Mouse (Mus musculus) ES-E14 (cell line): ENCODE results near the gene Disp3. TPM values are rescaled to one million over a fixed set of nuclear protein-coding genes. Genes with fewer than 3 reads are reported as not detected.

ENCODE experiments used
- DNase-seq: peaks from one replicate; pipeline ENCODE4 v3.0.0-alpha.2; 2013; ENCODE audit warnings: low read depth, low spot score
- H3K27ac ChIP-seq: 2 replicates; pipeline ENCODE4 v1.5.1; 2012; ENCODE audit warnings: low read depth, mild to moderate bottlenecking, low read length, moderate library complexity, mixed read lengths; ENCODE audit not compliant: poor library complexity, insufficient read depth, severe bottlenecking
- H3K36me3 ChIP-seq: 2 replicates; pipeline ENCODE4 v1.6.1; 2012; ENCODE audit warnings: mild to moderate bottlenecking, low read length, moderate library complexity, mixed read lengths; ENCODE audit not compliant: control insufficient read depth, poor library complexity, insufficient read depth, severe bottlenecking
- H3K4me1 ChIP-seq, 2 experiments: fragments of 150-350 bp in 1 of 2; sonication (generic) in 1 of 2; 2 replicates each; pipeline ENCODE4 v1.6.1; 2012; ENCODE audit warnings: low read length in 2 of 2, mild to moderate bottlenecking in 1 of 2, mixed read lengths in 1 of 2; ENCODE audit not compliant: control insufficient read depth in 2 of 2, insufficient read depth in 2 of 2, poor library complexity in 1 of 2
- H3K4me3 ChIP-seq, 2 experiments: fragments of 150-350 bp in 1 of 2; sonication (generic) in 1 of 2; 2 replicates each; pipeline ENCODE4 v1.5.1; 2012; ENCODE audit warnings: low read length in 2 of 2, low read depth in 1 of 2, mild to moderate bottlenecking in 1 of 2, mixed read lengths in 1 of 2; ENCODE audit not compliant: insufficient read depth in 1 of 2, poor library complexity in 1 of 2, severe bottlenecking in 1 of 2
- H3K9ac ChIP-seq: 2 replicates; pipeline ENCODE4 v1.6.1; 2012; ENCODE audit warnings: low read depth, mild to moderate bottlenecking, low read length, mixed read lengths; ENCODE audit not compliant: poor library complexity, insufficient read depth, severe bottlenecking
- H3K9me3 ChIP-seq: fragments of 150-350 bp; sonication (generic); 2 replicates; pipeline ENCODE4 v1.6.1; 2012; ENCODE audit warnings: low read depth, mild to moderate bottlenecking, low read length; ENCODE audit not compliant: control insufficient read depth, insufficient read depth
- CHD2 ChIP-seq: IDR thresholded peaks from 2 replicates; pipeline ENCODE4 v1.6.1; 2014; ENCODE audit warnings: mild to moderate bottlenecking, low read depth, low read length, inconsistent platforms
- HCFC1 ChIP-seq: IDR thresholded peaks from 2 replicates; pipeline ENCODE4 v1.6.1; 2012; ENCODE audit warnings: low read length, inconsistent platforms, borderline replicate concordance; ENCODE audit not compliant: insufficient read depth
- MAFK ChIP-seq: IDR thresholded peaks from 2 replicates; pipeline ENCODE4 v1.6.1; 2014; ENCODE audit warnings: mild to moderate bottlenecking, low read depth, low read length, inconsistent platforms; ENCODE audit not compliant: insufficient read depth
- ZC3H11A ChIP-seq: IDR thresholded peaks from 2 replicates; pipeline ENCODE4 v1.6.1; 2012; ENCODE audit warnings: low read depth, mild to moderate bottlenecking, inconsistent platforms, low read length, borderline replicate concordance
- ZNF384 ChIP-seq: IDR thresholded peaks from 2 replicates; pipeline ENCODE4 v1.6.1; 2012; ENCODE audit warnings: low read depth, low read length, inconsistent platforms
- in situ Hi-C, 2 experiments: fragments of 600-800 bp; cut with MboI; formaldehyde crosslinking; loops; one replicate each; pipeline ENCODE4 v1.15.1; 2025; ENCODE audit warnings: low sequenced_read_pairs in 2 of 2, inconsistent platforms in 1 of 2; ENCODE audit not compliant: unreplicated experiment in 2 of 2
- total RNA-seq: library from RNA; depleted of rRNA; stranded (reverse); fragments of 300-350 nt; gene quantifications from 2 replicates; pipeline ENCODE4 v1.2.3, GENCODE M21; 2012

Disp3 gene
- total RNA-seq, 1 experiment = 1.6 TPM

GRCm38 (mm10) chr4:148204061-148204872 lies 83.5 kb downstream of the Disp3 start:
- Histone ChIP-seq H3K9ac (no peak overlapping the region), H3K36me3 (no peaks in the 10 kb centered on the region), H3K4me3 (no peak overlapping the region), H3K4me1 (no peaks in the 10 kb centered on the region), H3K9me3 (no peaks in the 10 kb centered on the region), H3K27ac (no peak overlapping the region)
- DNase-seq = no peak
- TF ChIP-seq ZNF384 (no peak), MAFK (no peak), CHD2 (no peak), ZC3H11A (no peak), HCFC1 (no peak)
- in situ Hi-C loops = no loop called here

- H3K27ac ChIP-seq = no peak overlapping the region
- H3K4me1 ChIP-seq = no peaks in the 10 kb centered on the region
- TF ChIP-seq ZC3H11A = no peak
- H3K36me3 ChIP-seq = no peaks in the 10 kb centered on the region
- in situ Hi-C loops = no loop called here
- no peak overlapping the region for H3K9ac ChIP-seq
- H3K4me3 ChIP-seq = no peak overlapping the region
- no peak for DNase-seq
- no peaks in the 10 kb centered on the region for H3K9me3 ChIP-seq
Measured at GRCm38 (mm10) chr4:148203557-148203956, 84.2 kb downstream of the Disp3 start.

DNA sequence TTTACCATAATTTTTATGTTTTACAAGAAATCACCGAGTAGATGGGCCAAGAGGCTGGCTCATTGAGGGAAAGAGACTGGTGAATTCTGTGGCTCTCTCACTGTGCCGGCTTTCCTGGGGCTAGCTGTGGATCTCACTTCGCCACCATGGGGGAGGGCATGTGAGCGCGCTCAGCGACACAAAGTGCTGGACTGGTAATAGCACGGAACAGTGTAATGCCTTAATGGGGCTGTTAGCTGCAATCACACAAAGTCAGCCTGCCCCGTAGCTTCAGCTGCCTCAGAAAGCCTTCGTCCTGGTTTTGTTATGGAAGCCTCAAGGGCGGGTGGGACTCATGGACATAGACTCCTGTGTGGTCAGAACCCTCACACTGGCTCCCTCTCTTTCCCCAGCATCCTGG lies 89.0 kb downstream of the Disp3 start:
- no peak overlapping the region for H3K9ac ChIP-seq
- in situ Hi-C loops = no loop called here
- no peak overlapping the region for H3K27ac ChIP-seq
- H3K9me3 ChIP-seq = no peaks in the 10 kb centered on the region
- TF ChIP-seq ZNF384 (no peak), ZC3H11A (no peak), CHD2 (no peak), MAFK (no peak), HCFC1 (no peak)
- no peak overlapping the region for H3K4me3 ChIP-seq
- H3K36me3 ChIP-seq = no peaks in the 10 kb centered on the region
- no peak for DNase-seq
- H3K4me1 ChIP-seq = peaks cover 0 to 2% of the 10 kb centered on the region in 2 experiments; a peak in 1 of 4 replicates

DNA sequence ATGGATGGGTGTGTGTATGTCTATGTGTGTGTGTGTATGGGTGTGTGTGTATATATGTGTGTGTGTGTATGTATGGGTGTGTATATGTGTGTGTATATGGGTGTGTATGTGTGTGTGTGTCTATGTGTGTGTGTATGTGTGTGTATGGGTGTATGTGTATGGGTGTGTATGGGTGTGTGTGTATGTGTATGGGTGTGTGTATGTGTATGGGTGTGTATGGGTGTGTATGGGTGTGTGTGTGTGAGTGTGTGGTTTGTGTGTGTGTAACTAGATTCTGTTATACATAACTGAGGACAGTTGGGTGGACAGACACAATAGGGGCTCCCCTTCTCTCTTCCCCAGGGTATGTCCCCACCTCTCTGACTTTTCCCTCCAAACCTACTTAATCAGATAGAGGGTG lies 93.4 kb downstream of the Disp3 start:
- TF ChIP-seq ZC3H11A (no peak), HCFC1 (no peak), ZNF384 (no peak), MAFK (no peak)
- peaks cover 0 to 12% of the 10 kb centered on the region in 2 experiments; a peak in 1 of 4 replicates for H3K4me1 ChIP-seq
- H3K4me3 ChIP-seq = no peak overlapping the region
- no peak for DNase-seq
- H3K27ac ChIP-seq = no peak overlapping the region
- in situ Hi-C loops = no loop called here
- H3K9me3 ChIP-seq = no peaks in the 10 kb centered on the region
- H3K36me3 ChIP-seq = no peaks in the 10 kb centered on the region
- H3K9ac ChIP-seq = no peak overlapping the region
